Mouse (Mus musculus) cerebellum, adult 8-10 months (tissue): ENCODE data around the gene Tmem52.
"Not testable (repeated sequence)": the region's sequence is repeated elsewhere in the genome, so short reads cannot be mapped to it uniquely, and the experiment has no call there.

Experiments used
- DNase-seq: peaks from one replicate; pipeline ENCODE4 v3.0.0; 2022

The Tmem52 gene

DNA sequence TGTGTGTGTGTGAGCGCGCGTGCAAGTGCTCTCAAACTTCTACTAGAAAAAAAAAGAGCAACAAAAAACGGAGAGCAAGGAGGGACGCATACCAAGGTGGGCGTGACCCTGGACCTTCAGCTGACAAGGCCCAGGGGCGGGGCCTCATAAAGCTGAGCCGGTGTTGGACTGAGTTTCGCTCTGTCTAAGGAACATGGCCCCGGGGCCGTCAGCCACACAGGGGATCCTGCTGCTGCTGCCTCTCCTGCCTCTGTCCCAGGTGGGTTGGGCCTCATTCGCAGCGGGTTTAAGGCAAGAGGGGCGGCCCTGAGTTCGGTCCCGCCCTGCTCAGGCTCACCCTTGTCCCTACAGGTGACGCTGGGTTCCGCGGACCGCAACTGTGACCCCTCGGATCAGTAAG is at the start of gene Tmem52:
Gene Tmem52, plus strand, starts transcription at position 163 of the 400 bp plus-strand sequence.
- DNase-seq = no peak

GRCm38 (mm10) chr4:155420137-155420536 is 48.8 kb upstream of the Tmem52 start:
- DNase-seq = peak; percentile 69

GRCm38 (mm10) chr4:155421412-155422370 is 47.2 kb upstream of the Tmem52 start:
- DNase-seq = not testable (repeated sequence)

DNA sequence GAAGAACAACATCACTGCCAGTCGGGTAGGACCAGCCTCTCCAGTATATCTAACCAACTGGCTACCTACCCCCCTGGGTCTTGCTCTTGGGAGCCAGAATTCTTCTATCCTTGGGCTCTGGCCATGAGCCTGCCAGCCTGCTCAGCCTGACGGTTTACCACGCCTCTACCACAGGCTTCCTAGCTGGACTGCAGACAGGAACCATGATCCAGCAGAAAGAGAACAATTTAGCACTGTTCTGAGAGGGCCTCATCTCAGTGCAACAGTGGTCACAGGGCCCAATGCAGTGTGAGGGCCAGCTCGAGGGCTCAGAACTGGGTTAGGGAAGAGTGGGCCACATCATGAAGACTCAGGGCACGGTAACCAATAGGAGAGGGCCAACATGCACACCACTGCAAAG is 44.9 kb upstream of the Tmem52 start:
- no peak for DNase-seq

GRCm38 (mm10) chr4:155426272-155426671 is 42.6 kb upstream of the Tmem52 start:
- DNase-seq = no peak

GRCm38 (mm10) chr4:155428442-155428841 is 40.5 kb upstream of the Tmem52 start:
- no peak for DNase-seq

DNA sequence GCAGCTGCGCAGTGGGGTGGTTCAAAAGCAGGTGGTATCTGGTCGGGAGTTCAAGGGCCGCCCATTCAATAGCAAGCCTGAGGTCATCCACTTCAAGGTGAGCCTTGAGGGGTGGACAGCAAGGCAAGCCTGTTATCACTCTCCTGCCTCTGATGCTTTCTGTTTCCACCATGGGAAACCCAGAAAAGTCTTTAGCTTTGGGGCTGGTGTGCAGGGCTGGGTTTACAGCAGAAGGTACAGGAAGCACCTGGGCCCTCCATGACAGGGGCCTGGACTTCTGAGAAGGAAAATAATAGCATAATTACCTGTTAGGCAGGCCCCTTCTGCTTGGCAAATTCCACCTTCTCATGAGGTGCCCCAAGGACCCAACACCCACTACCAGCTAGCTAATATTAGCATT is 39.7 kb upstream of the Tmem52 start:
- DNase-seq = no peak

DNA sequence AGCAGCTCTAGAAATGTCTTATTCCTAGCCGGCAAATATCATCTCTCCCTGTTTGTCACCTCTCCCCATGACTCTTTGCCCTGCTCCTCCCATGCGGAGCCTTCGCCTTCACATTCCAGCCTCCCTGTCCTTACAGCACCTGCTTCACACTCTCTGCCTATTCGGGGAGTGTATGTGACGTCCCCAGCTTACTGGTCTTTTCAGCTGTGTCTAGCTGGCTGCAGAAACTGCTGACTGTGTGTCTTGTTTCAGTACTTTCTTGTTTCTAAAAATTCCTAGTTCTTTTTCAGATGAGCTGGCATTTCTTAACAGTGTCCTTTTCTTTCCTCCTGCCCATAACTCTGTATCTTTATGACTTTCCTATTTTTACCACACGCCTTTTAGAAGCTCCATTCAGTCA is 36.6 kb upstream of the Tmem52 start:
- DNase-seq = no peak

DNA sequence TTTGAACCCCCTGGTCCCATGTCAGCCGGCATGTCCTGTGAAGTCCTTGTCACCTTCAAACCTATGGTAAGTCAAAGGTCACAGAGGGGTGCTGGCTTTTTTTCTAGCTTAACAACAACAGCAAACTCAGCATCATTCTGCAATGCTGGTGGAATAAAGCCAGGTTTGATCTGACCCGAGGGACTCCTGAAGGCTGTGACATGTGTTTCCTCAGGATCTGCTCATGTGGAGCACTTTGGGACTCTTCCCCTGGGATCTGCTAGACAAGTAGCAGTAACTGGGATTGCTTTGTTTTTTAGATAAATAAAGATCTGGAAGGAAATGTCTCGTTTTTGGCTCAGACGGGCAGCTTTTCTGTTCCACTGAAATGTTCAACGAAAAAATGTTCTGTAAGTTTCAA is 34.9 kb upstream of the Tmem52 start:
- DNase-seq = no peak

GRCm38 (mm10) chr4:155442808-155443207 is 26.1 kb upstream of the Tmem52 start:
- DNase-seq = no peak

- no peak for DNase-seq
Measured at GRCm38 (mm10) chr4:155451597-155451996, 17.3 kb upstream of the Tmem52 start.

GRCm38 (mm10) chr4:155458575-155458974 is 10.3 kb upstream of the Tmem52 start:
- DNase-seq = no peak

- DNase-seq = no peak
Measured at GRCm38 (mm10) chr4:155463050-155463449, 5.9 kb upstream of the Tmem52 start.

DNA sequence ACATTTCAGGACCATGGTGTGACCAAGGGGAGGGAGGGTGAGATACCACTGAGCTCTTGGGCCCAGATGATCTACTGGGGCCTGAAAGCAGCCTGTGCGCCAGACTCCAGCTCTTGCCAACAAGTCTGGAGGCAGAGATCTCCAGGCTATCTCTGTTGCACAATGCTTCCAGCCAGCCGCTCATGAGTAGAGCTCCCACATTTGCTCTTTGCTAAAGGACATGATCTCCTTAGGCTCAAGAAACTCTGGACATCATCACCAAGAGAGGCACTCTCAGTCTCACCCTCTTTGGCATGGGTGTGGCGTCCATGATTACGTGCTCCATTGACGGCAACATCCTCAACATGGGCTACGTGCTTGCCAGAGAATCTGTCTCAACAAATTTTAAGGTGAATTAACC is 5.3 kb upstream of the Tmem52 start:
- DNase-seq = no peak

- DNase-seq = no peak
Measured at GRCm38 (mm10) chr4:155464061-155464460, 4.9 kb upstream of the Tmem52 start.

- DNase-seq = no peak
Measured at GRCm38 (mm10) chr4:155465607-155466006, 3.3 kb upstream of the Tmem52 start.

DNA sequence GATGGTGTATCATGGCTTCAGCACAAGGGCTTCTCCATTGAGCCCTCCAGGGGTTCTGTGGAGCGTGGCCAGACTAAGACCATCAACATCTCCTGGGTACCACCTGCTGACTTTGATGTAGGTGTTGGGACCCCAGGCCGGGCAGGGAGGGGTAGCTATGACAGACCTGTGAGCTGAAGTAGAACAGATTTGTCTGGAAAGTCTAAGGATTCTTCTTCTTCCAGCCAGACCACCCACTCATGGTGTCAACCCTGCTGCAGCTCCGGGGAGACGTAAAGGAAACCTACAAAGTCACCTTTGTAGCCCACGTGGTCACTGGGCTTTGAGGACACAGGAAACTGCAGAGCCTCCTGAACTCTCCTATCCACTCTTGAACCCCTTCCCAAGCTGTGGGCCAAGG is 2.8 kb upstream of the Tmem52 start:
- no peak for DNase-seq

- DNase-seq = no peak
Measured at GRCm38 (mm10) chr4:155467237-155468010, 1.5 kb upstream of the Tmem52 start.

- DNase-seq = no peak
Measured at GRCm38 (mm10) chr4:155469590-155470262, 812 bp downstream of the Tmem52 start.

- no peak for DNase-seq
Measured at GRCm38 (mm10) chr4:155470263-155470953, 1.5 kb downstream of the Tmem52 start.

GRCm38 (mm10) chr4:155470997-155471396 is 2.1 kb downstream of the Tmem52 start:
- no peak for DNase-seq

DNA sequence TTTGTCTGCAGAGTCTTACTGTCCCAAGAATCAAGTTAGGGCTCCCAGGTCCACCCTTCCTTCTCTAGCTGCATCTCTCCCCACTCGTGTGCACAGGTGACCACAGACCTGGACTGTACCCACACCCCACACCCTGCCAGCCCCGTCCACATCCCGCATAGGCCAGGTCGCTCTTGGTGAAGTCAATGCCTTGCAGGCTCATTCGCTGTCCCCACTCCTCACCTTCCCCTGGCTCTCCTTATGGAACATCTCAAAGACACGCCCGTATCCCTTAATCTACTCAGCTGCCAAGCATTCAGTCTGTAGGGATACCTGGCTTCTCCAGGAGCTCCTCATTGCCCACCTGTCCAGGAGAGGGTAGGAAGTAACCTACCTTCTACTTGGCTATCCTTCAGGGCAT is 2.5 kb downstream of the Tmem52 start:
- no peak for DNase-seq
